Mouse (Mus musculus): Measurements from ENCODE around the gene Mybl2.

The Mybl2 gene

GRCm38 (mm10) chr2:163111413-163112201, 57.1 kb downstream of the Mybl2 start:
- DNase-seq (ENCODE audit: low spot score in 2 of 2), result no peak

DNA sequence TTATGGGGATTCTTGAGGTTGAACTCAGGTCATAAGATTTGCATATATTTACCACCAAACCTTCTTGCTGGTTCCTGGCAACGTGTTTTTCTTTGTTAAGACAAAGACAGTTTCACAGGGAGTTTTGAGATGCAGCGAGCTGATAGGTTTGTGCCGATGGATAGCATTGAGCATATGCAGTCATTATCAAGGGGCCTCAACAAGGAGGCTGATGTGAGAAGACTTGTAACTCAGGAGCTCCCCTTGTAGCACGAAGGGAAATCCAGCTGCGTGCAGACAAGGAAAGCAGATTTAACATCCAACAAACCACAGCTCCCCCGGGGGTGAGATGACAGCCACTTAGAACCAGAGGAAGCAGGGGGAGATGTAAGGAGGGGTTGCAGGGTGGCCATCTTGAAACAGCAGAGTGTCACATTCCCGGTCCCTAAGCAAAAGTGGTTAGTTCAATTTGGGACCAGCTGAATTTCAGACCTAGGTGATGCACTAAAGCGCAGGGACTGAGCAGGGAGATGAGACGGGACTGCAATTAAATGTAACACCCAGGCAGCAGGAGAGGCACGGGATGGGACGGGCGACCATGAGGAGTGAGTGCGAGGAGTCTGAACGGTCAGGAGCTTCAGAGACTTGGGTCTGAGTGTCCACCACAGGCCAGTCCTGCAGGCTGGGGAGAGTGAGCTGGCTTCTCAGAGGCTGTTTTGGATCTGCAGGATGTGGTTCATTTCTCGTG, 66.3 kb downstream of the Mybl2 start:
- no peak for DNase-seq (ENCODE audit: low spot score in 2 of 2)

DNA sequence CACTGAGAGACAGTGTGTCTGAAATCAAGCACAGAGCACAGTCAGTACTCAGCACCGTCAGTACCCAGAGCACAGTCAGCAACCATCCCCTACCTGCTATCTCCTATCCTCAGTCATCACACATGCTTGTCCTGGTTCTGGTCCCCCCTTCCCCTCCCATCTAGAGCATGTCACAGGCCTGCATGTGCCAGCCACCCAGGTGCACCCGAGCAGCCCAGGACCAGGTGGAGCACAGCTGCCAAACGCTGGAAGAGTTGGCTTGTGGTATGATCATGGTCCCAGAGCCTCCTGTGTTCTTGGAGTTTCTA, 66.8 kb downstream of the Mybl2 start:
- DNase-seq (ENCODE audit: low spot score in 2 of 2), result no peak

DNA sequence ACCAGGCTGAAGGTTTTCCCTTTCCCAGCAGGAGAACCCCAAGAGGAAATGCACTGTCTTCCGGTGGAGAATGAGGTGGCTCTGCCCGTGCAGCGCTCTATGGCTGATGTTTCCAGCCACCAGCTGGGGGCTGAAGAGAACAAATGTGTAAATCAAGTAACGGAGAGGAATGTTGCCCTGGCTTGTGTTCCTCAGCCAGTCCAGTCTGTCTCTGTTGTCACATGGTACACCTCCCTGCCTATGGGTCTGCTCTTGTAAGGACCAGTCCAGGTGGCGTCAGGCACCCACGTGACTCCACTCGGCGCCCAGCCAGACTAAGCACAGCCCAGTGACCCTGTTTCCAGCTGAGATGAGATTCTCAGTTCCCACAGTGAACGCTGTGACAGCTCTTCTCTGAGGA, 67.8 kb downstream of the Mybl2 start:
- no peak for DNase-seq (ENCODE audit: low spot score in 2 of 2)

DNA sequence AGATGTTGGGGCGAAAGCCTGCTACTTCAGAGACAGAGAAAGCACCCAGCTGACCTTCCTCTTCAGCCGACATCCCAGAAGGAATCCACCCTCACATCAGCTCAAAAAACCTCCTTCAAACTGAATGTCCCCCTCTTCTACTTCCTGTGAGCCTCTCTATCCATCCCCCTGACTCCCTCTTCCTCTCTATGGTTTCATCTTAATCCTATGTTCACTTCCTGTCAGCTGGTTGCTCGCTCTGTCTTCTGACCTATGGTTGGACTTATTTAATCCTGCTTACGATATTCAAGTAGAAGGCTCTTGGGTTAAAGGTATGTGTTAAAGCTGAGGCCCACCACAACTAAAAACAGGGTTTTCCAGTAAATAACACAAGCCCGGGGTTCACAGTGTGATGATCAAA, 69.0 kb downstream of the Mybl2 start:
- DNase-seq (ENCODE audit: low spot score in 2 of 2), result no peak

- DNase-seq (ENCODE audit: low spot score in 2 of 2), result no peak
Observed at GRCm38 (mm10) chr2:163130837-163131236, 76.3 kb downstream of the Mybl2 start.

DNA sequence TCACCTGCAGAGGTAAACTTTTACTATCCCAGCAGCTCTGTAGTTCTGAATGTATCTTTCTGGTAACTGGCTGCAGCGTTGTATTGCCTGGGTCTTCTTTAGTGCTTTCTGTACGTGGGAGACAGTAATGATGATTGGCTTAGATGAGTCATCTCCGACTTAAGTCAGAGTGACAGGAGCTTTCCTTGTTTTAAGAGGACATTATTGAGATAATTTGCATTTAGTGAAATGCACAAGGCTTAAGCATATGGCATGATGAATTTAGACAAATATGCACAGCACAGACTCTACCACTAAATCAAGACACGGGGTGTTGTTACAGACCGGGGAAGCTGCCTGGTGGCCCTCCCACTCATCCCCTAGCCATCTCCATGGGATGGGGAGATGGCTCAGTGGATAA, 77.8 kb downstream of the Mybl2 start:
- no peak for DNase-seq (ENCODE audit: low spot score in 2 of 2)
